Mouse (Mus musculus): Measurements from ENCODE around the gene Krt14. TPM values are rescaled to one million over a fixed set of nuclear protein-coding genes. Genes with fewer than 3 reads are reported as not detected.

Krt14 gene
- total and polyA plus RNA-seq, 2 experiments from 2014 or later: 0.55 TPM; not detected in 1

- no peak for DNase-seq (ENCODE audit: low spot score)
These were observed 12.0 kb upstream of the Krt14 start for GRCm38 (mm10) chr11:100219304-100219703.

GRCm38 (mm10) chr11:100208542-100208941 lies 1.2 kb upstream of the Krt14 start:
- H3K9ac ChIP-seq (replicated peaks; ENCODE audit: low read length): no peak overlapping the region
- H3K36me3 ChIP-seq (ENCODE audit: insufficient read depth, low read length): no peaks in the 10 kb centered on the region
- no peak overlapping the region for H3K4me2 ChIP-seq (ENCODE audit: low read depth, low read length)
- H3K27me3 ChIP-seq (ENCODE audit: insufficient read depth, low read length): no peaks in the 10 kb centered on the region
- H3K27ac ChIP-seq: no peak overlapping the region
- 61% methylated on average over 6 of the region's 6 CpGs for WGBS
- no peak for TF ChIP-seq CTCF (IDR thresholded peaks at IDR 0.05; ENCODE audit: low read depth)
- DNase-seq (ENCODE audit: low spot score) (no peak), ATAC-seq (no peak)
- H3K4me1 ChIP-seq (ENCODE audit: insufficient read depth, low read length): no peaks in the 10 kb centered on the region
- no peak overlapping the region for H3K4me3 ChIP-seq (ENCODE audit: low read length)
- no peaks in the 10 kb centered on the region for H3K9me3 ChIP-seq (ENCODE audit: low read length)

More at GRCm38 (mm10) chr11:100219304-100219703, 12.0 kb upstream of the Krt14 start:
- H3K9ac ChIP-seq (replicated peaks; ENCODE audit: low read length): no peak overlapping the region
- no peaks in the 10 kb centered on the region for H3K9me3 ChIP-seq (ENCODE audit: low read length)
- H3K27ac ChIP-seq: no peak overlapping the region
- 83% methylated on average over 4 of the region's 4 CpGs for WGBS
- no peak overlapping the region for H3K4me2 ChIP-seq (ENCODE audit: low read depth, low read length)
- no peak for TF ChIP-seq CTCF (IDR thresholded peaks at IDR 0.05; ENCODE audit: low read depth)
- H3K27me3 ChIP-seq (ENCODE audit: insufficient read depth, low read length): no peaks in the 10 kb centered on the region
- H3K4me3 ChIP-seq (ENCODE audit: low read length): no peak overlapping the region
- no peaks in the 10 kb centered on the region for H3K4me1 ChIP-seq (ENCODE audit: insufficient read depth, low read length)
- no peak for ATAC-seq
- H3K36me3 ChIP-seq (ENCODE audit: insufficient read depth, low read length): no peaks in the 10 kb centered on the region

- Histone ChIP-seq H3K27ac (no peak overlapping the region), H3K36me3 (ENCODE audit: insufficient read depth, low read length) (no peaks in the 10 kb centered on the region), H3K4me3 (ENCODE audit: low read length) (no peak overlapping the region), H3K4me2 (ENCODE audit: low read depth, low read length) (no peak overlapping the region), H3K4me1 (ENCODE audit: insufficient read depth, low read length) (no peaks in the 10 kb centered on the region), H3K9me3 (ENCODE audit: low read length) (no peaks in the 10 kb centered on the region), H3K27me3 (ENCODE audit: insufficient read depth, low read length) (no peaks in the 10 kb centered on the region), H3K9ac (replicated peaks; ENCODE audit: low read length) (no peak overlapping the region)
- DNase-seq (ENCODE audit: low spot score): peak; percentile 24
- no peak for TF ChIP-seq CTCF (IDR thresholded peaks at IDR 0.05; ENCODE audit: low read depth)
- no peak for ATAC-seq
- 30% methylated on average over 6 of the region's 6 CpGs for WGBS
These were observed 3.9 kb downstream of the Krt14 start for GRCm38 (mm10) chr11:100203448-100203847.

- no peaks in the 10 kb centered on the region for H3K9me3 ChIP-seq (ENCODE audit: low read length)
- H3K4me1 ChIP-seq (ENCODE audit: insufficient read depth, low read length): no peaks in the 10 kb centered on the region
- WGBS: 84% methylated on average over 4 of the region's 4 CpGs
- TF ChIP-seq CTCF (IDR thresholded peaks at IDR 0.05; ENCODE audit: low read depth): no peak
- H3K27me3 ChIP-seq (ENCODE audit: insufficient read depth, low read length): no peaks in the 10 kb centered on the region
- ATAC-seq: no peak
- no peak overlapping the region for H3K9ac ChIP-seq (replicated peaks; ENCODE audit: low read length)
- no peak overlapping the region for H3K4me3 ChIP-seq (ENCODE audit: low read length)
- no peak for DNase-seq (ENCODE audit: low spot score)
- H3K4me2 ChIP-seq (ENCODE audit: low read depth, low read length): no peak overlapping the region
- no peaks in the 10 kb centered on the region for H3K36me3 ChIP-seq (ENCODE audit: insufficient read depth, low read length)
- no peak overlapping the region for H3K27ac ChIP-seq
These were observed 4.4 kb downstream of the Krt14 start for GRCm38 (mm10) chr11:100202906-100203305.

GRCm38 (mm10) chr11:100200104-100200820 lies 7.1 kb downstream of the Krt14 start:
- H3K36me3 ChIP-seq (ENCODE audit: insufficient read depth, low read length): no peaks in the 10 kb centered on the region
- H3K9ac ChIP-seq (replicated peaks; ENCODE audit: low read length): no peak overlapping the region
- H3K27me3 ChIP-seq (ENCODE audit: insufficient read depth, low read length): no peaks in the 10 kb centered on the region
- H3K27ac ChIP-seq: no peak overlapping the region
- no peak overlapping the region for H3K4me3 ChIP-seq (ENCODE audit: low read length)
- TF ChIP-seq CTCF (IDR thresholded peaks at IDR 0.05; ENCODE audit: low read depth): peak; percentile 61
- peak; percentile 36 for DNase-seq (ENCODE audit: low spot score)
- no peak for ATAC-seq
- no peak overlapping the region for H3K4me2 ChIP-seq (ENCODE audit: low read depth, low read length)
- no peaks in the 10 kb centered on the region for H3K4me1 ChIP-seq (ENCODE audit: insufficient read depth, low read length)
- 42% methylated on average over 8 of the region's 8 CpGs for WGBS
- H3K9me3 ChIP-seq (ENCODE audit: low read length): no peaks in the 10 kb centered on the region

GRCm38 (mm10) chr11:100198666-100199065 lies 8.7 kb downstream of the Krt14 start:
- Histone ChIP-seq H3K4me1 (ENCODE audit: insufficient read depth, low read length) (no peaks in the 10 kb centered on the region), H3K36me3 (ENCODE audit: insufficient read depth, low read length) (no peaks in the 10 kb centered on the region), H3K4me2 (ENCODE audit: low read depth, low read length) (no peak overlapping the region), H3K9me3 (ENCODE audit: low read length) (no peaks in the 10 kb centered on the region), H3K4me3 (ENCODE audit: low read length) (no peak overlapping the region), H3K27ac (no peak overlapping the region), H3K9ac (replicated peaks; ENCODE audit: low read length) (no peak overlapping the region), H3K27me3 (ENCODE audit: insufficient read depth, low read length) (no peaks in the 10 kb centered on the region)
- ATAC-seq (no peak), DNase-seq (ENCODE audit: low spot score) (no peak)
- no peak for TF ChIP-seq CTCF (IDR thresholded peaks at IDR 0.05; ENCODE audit: low read depth)
- 75% methylated on average over 4 of the region's 4 CpGs for WGBS

- no peaks in the 10 kb centered on the region for H3K4me1 ChIP-seq (ENCODE audit: insufficient read depth, low read length)
These were observed 14.4 kb downstream of the Krt14 start, which contains the start of gene Krt9 for GRCm38 (mm10) chr11:100192992-100193391. Krt9 (minus strand) TSS chr11:100193246.

More at GRCm38 (mm10) chr11:100192992-100193391, 14.4 kb downstream of the Krt14 start, which contains the start of gene Krt9:
- no peak within 1 kb of the TSS for H3K4me2 ChIP-seq (ENCODE audit: low read depth, low read length)
- no peaks in the 10 kb centered on the region for H3K27me3 ChIP-seq (ENCODE audit: insufficient read depth, low read length)
- H3K9ac ChIP-seq (replicated peaks; ENCODE audit: low read length): no peak within 1 kb of the TSS
- DNase-seq (ENCODE audit: low spot score) (no peak), ATAC-seq (no peak)
- no peaks in the 10 kb centered on the region for H3K36me3 ChIP-seq (ENCODE audit: insufficient read depth, low read length)
- H3K9me3 ChIP-seq (ENCODE audit: low read length): no peaks in the 10 kb centered on the region
- 56% methylated on average over 9 of the region's 9 CpGs for WGBS
- no peak within 1 kb of the TSS for H3K27ac ChIP-seq
- no peak for TF ChIP-seq CTCF (IDR thresholded peaks at IDR 0.05; ENCODE audit: low read depth)
- H3K4me3 ChIP-seq (ENCODE audit: low read length): no peak within 1 kb of the TSS

Measured in hindbrain, postnatal 0 days (tissue).